Mouse (Mus musculus) urinary bladder, adult 2 months (tissue): ENCODE results near the gene Sult5a1. TPM values are rescaled to one million over a fixed set of nuclear protein-coding genes. Genes with fewer than 3 reads are reported as not detected.
"Not testable (repeated sequence)": the region's sequence is repeated elsewhere in the genome, so short reads cannot be mapped to it uniquely, and the experiment has no call there.

Source experiments
- DNase-seq: peaks from one replicate; pipeline ENCODE4 v3.0.0; 2022; ENCODE audit warnings: low spot score
- polyA plus RNA-seq: library from polyadenylated mRNA; depleted of rRNA; stranded (reverse); fragments of >200 nt; gene quantifications from 2 replicates; pipeline ENCODE4 v1.2.3, GENCODE M21; 2012; rRNA removed

Gene Sult5a1
- 8.9 and 10.6 TPM in 2 replicates for polyA plus RNA-seq

DNA sequence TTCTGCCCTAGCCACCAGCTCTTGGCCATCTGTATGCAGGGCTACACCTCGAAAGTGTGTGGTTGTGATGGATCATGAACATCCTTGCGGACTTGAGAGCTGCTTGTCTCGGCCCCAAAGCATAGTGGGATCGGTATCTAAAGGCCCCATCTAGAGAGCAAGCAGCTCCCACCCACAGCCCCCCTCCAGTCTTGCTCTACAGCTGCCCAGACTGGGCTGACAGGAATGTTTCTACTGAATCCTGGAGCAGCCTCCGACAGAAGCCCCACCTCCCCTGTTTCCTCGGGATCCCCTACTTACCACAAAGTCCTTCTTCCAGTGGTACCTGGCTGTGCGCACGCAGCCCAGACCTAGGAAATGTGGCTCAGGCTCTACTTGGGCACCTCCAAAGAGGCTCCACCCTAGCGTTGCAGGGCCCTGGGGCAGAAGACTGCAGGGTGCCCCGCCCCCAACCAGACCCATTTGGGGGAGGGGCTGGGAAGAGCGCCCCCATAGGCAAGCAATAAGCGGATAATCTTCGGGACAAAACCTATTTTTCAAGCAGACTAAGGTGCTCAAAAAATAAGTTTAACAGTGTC lies at the start of gene Sult5a1:
Gene Sult5a1, minus strand, starts transcription at position 428 of the 578 bp plus-strand sequence.
- no peak for DNase-seq

DNA sequence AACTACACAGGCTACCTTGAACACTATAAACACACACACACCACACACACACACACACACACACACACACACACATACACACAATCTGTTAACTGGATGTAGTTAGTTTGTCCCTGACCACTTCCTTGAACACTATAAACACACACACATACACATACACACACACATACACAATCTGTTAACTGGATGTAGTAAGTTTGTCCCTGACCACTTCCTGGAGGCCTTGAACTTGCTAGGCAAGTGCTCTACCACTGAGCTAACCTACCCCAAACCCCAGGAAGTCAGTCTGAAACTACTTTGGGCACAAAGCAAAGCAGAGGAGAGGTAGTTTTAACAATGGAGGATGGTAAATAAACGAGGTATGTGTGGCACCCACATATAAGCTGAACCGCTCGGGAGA lies 45.5 kb upstream of the Sult5a1 start:
- no peak for DNase-seq

DNA sequence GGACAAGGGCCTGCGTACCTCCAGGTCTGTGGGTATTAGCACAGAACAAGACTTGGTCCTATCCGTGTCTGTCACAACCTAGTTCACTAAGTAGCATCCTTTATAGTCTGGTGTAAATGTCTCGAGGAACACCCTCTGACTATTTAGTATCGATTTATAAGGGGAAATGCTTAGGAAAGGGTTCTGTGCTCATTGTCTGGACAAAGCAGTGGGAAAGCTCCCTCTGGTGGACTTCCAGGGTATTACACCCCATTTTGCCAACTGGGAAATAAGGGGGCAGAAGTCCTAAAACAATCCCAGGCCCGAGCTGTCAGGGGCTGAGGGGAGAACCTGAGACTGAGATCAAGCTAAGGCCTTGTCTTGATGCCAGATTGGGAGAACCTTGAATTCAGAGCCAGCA lies 44.2 kb upstream of the Sult5a1 start:
- DNase-seq: no peak

DNA sequence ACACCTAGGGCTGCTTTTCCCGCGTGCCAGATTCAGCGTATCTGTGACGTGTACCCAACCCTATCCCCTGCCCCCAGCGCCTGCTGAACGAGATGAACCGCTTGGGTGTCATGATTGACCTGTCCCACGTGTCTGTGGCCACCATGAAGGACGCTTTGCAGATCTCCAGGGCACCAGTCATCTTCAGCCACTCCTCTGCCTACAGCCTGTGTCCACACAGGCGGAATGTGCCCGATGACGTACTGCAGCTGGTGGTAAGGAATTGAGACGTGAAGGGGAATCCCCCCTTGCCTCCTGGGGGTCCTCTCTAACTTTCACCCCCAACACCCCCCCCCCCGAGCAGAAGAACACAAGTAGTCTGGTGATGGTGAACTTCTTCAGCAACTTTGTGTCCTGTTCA lies 41.7 kb upstream of the Sult5a1 start:
- DNase-seq: no peak

DNA sequence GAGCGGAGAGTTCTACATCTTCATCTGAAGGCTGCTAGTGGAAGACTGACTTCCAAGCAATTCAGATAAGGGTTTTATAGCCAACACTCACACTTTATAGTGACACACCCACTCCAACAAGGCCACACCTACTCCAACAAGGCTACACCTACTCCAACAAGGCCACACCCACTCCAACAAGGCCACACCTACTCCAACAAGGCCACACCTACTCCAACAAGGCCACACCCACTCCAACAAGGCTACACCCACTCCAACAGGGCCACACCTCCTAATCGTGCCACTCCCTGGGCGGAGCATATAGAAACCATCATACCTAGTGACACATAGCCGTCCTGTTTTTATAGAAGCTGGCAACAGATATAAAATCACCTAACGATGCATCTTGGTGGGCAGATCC lies 38.9 kb upstream of the Sult5a1 start:
- not testable (repeated sequence) for DNase-seq

DNA sequence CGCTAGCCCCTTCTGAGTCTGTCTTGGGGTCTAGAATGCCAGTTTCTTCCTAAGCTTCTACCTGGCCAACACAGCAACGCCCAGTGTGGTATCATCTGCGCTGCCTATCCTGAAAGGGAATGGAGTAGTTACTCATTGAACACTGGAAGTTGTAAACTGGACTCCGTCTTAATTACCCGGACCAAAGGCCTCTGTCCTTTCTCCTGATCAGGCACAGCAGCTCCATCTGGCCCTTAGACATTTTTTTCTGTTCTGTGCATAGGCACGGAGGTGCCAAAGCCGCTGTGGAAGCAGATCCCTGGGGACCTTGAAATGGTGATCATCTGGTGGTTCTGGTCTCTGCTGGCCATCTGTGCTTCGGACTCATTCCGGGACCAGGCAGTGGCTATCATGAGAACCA lies 35.7 kb upstream of the Sult5a1 start:
- no peak for DNase-seq

DNA sequence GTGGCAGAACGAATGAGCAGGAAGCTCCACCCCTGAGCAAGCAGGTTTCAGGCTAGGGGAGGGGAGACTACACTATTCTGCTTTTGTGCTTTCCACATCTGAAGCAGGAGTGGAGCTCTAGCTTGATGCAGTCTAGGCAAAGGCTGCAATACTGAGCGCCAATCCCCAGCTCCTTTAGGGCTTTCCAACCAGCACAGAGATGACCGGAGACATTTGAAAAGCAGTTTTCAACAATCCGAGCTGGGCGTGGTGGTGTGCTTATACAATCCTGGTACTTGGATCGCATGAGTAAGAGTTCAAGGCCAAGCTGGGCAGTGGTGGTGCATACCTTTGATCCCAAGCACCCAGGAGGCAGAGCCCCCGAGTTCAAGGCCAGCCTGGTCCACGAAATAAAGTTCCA lies 33.8 kb upstream of the Sult5a1 start:
- no peak for DNase-seq

DNA sequence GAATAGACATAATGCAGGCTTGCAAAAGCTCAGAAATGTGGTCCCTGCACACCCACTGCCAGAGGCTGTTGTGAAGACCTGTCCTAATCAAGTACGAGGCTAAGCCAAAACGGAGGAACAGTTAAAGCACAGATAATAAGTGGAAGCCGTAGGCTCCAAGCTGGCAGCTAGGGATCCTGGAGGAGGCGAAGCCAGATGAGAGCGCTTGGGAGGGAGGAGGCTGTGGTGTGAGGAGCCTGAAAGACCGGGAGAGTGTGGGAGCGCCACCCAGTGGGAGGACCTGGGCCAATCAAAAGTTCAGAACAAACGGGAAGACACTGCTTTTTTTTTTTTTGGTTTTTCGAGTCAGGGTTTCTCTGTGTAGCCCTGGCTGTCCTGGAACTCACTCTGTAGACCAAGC lies 32.6 kb upstream of the Sult5a1 start:
- DNase-seq: no peak

DNA sequence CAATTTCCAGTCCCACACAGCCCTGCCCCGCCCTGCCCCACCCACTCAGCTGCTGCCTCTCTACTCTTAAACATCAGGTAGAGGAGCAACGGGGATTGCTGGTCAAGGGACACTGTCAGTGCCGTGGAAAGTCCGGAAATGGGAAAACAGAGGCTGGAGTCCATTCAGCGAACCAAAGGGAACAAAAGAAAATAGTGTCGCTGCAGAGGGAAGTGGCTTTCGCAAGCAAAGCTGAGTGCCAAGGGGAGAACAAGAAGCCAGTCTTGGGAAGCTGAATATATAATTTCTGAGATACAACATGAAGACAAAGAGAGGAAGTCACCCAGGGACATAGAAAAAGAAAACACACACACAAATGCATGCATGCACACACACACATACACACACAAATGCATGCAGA lies 30.7 kb upstream of the Sult5a1 start:
- DNase-seq: no peak

DNA sequence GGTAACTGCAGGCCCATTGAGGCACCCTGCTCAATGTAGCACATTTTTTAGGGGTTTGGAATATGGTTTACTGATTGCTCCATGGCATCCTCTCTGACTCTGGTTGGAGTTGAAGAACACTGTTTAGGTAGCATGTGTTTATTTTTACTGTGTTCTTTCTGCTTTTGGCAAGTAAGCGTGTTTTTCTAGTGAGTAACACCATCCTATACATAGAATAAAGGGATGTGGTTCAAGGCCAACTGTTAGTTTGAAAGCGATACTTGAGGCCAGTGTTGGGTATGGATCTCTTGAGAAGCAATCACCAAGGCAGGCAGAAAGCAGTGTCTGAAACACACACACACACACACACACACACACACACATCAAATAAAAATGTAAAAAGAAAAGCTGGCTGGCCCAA lies 29.9 kb upstream of the Sult5a1 start:
- no peak for DNase-seq

DNA sequence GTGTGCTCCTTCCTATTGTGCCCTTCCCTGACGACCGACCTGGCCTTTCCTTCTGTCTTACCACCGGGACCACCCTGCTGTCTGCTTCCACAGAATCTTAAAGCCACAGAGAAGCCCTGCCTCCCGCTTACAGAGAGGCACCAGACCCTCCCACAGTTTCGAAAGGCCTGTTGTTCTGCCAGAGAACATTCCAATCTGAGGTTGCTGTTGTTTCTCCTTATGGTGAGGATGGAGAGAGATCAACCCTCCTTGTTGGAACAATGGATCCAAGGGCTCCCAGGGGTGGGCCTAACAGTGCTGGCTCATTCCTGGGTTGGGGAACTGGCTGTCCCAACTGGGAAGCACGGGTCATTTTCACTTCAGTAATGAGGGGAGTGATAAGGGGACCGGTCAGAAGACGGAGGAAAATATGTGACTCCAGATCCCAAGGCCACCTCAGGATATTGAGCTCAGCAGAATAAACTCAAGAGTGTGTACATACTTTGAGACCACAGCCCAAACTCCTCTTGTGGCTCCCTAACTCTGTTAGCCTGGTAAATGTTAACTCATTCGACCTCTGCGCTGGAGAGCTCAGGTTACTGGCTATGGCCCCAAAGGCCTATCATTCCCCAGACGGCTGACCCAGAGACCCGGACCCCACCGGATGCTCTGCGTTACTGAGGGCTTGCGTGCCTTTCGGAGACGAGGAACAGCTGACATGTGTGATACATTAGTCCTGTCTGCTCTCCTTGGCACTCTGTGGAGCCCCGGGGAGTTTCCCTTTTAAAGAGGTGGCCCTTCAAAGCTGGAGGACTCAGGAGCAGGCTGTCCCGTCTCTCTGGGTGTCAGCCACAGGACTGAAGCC lies 27.7 kb upstream of the Sult5a1 start, which contains the start of gene Dpep1:
Gene Dpep1, plus strand, starts transcription at position 677 of the 844 bp plus-strand sequence.
- DNase-seq: no peak

DNA sequence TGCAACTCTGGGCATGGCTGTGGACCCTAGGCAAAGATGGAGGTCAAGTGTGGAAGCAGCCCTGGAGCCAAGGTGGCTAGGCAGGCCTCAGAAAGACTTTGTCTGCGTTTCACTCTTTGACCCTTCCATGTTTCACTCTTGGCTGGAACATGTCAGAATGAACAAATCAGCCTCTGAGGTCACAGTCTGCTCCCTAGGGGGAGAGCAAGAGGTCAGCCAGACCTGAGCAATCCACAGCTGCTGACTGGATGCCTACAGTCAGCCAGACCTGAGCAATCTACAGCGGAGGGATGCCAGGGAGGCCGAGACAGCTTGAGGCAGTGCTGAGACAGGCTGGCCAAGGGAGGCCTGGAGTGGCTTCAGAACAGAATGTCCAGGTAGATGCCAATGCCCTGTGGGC lies 23.3 kb upstream of the Sult5a1 start:
- DNase-seq: no peak

DNA sequence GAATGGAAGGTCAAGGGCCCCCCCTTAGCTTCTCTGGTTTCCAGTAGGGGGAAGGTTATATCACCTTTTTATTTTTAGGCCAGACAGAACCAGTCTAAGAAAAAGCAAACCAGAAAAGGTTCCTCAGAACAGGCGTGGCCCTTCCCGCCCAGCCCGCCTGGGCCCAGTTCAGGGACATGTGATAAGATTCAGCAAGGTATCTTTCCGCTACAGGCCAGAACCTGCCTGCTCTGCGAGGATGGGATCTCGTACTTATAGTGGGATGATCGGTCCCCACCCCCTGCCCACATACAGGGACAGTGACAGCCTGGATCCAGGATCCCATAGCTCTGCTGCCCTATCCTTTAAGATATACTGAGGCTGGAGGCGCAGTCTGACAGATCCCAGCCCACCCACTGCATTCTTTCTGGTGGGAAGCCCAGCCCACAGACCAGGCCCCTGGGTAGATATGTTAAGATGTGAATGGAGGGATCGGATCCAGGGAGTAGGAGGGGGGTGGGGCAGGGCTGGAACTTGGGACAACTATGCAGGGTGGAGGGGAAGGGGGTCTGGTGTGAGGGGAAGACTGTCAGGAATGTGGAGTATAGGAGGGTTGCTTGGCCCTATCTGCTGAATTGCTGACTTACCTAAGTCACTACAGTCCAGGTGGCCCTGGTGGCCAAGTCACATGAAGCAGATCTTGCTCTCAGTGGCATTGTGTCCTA lies 1.9 kb downstream of the Sult5a1 start:
- no peak for DNase-seq

DNA sequence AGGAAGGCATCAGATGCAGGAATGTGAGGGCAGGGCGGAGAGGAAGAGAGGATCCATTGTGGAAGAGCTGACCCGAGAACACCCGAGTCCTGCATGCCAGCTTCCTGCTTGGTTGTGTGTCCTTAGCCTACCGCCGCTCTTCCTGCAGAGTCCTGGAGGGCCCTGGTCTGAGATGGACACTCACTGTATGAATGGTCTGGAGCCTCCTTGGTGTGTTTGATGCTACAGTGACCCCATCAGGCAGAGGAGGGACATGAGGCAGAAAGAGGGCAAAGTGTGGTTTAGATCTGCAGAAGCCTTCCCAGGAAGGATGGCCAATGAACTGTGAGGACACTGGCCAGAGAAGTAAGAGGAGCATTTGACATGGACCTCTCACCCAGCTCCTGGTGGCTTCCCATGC lies 2.9 kb downstream of the Sult5a1 start:
- no peak for DNase-seq

DNA sequence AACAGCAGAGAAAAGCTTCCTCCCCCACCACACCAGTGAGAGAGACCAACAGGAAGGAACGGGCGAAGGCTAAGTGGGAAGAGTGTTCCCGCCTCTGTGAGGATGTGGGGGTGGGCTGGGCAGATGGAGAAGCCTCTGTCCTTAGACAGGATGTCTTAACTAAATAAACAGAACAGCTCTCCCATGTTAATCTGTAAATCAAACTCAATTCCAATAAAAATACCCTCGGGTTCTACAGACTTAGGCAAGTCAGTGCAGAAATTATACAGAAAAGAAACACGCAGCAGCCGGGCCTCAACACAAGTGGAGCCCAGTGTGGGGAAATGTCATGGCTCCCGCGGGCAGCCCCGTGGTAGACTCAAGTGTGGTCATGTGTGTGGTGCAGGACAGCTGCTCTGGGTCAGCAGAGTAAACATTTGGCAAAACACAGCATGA lies 7.4 kb downstream of the Sult5a1 start:
- DNase-seq: no peak

DNA sequence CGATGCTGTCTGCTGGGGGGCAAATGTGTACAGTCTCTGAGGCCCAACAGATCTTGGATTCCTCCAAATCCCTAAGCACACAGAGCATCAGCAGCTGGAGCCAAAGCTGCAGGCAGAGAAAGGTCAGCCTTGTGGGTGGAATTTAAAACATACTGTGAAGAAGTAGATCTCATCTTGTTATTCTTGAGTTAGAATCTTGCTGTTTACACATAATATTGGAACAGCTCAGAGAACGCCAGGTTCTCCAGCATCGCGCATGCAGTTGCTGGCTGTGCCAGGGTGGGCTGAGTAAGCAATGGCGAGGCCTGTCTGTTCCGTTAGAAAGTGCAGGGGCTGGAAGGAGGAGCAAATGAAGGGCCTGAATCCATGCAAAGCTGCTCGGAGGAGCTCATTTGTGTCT lies 11.7 kb downstream of the Sult5a1 start:
- no peak for DNase-seq

DNA sequence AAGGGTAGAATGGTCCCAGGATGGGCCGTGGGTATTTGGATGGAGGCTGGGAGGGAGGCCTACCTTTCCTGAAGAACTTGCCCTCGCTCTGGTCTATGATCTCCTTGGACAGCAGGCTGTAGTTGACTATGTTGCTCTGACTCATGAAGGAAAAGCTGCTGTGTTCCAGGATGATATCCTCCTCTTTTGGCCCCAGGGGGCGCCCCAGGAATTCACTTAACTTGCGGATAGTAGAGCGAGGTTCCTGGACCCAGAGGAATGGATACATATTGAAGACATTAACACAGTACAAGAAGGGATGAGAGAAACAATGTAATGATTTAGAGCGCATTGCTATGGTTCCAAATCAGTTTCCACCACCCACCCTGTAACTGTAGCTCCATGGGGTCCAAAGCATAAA lies 12.8 kb downstream of the Sult5a1 start:
- no peak for DNase-seq

DNA sequence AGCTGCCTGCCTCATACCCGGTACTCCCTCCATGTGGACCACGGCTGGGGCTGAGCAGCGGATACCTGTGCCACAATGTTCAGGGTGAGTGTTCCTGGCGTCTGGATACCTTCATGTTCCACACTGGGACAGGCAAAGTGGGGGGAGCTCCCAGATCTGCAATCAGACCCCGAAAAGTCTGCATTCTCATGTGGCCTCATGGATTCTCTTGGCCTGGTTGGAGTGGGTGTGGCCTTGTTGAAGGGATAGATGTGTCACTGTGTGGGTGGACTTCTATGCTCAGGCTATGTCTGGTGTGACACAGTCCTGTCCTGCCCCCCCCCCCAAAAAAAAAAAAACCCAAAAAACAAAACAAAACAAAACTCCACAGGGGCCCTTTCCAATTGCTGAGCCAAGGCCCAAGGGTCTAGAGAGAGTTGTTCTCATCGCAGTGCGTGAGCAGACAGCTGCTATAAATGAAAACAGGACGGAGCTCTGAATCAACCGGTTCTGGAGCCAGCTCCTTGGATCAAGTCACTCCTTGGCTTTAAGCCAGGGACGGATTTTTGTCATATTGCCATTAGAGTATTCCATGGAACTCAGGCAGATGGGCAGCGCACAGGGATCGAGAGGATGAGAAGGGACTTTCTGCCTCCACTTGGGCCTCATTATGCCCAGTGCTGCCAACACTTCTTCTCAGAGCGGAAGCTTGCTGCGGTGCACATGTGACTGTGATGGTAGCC lies 16.2 kb downstream of the Sult5a1 start:
- DNase-seq: no peak

DNA sequence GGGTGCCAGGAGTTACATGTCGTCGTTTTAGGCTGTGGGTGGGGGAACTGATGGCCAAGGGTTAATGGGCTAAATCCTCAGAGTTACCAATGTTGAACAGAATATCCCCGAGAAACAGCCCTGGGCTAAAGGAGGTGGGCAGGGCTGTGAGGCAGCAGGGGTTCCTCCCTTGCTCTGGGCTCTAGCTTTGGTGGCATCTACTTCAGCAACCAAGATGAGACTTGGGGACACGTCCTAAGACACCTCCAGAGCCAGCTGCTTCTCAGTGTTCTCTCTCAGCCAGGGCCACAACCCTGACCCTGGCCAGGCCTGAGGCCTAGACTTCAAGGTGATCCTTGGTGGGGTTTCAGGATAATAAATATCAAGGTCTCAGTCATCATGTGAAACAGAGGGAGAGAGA lies 19.4 kb downstream of the Sult5a1 start:
- DNase-seq: no peak

DNA sequence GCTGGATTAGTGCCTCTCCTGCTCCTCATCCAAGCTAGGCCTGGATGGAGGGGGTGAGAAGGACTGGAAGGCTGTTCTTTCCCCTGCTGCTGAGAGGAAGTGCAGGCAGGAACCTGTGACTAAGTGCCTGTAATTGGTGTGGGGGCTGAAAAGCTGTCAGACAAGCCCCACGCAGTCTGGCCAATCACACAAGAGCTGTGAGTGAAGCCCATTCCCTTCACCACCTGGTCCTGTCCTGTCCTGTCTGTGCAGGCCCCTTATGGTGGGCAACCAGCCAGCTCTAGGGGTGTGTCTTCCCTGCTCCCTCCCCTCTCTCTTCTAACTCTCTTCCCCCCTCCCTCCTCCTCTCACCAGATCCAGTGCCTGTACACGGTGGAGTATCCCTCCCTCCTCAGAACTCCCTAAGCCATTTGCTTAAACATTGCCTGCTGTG lies 20.5 kb downstream of the Sult5a1 start:
- DNase-seq: no peak

DNA sequence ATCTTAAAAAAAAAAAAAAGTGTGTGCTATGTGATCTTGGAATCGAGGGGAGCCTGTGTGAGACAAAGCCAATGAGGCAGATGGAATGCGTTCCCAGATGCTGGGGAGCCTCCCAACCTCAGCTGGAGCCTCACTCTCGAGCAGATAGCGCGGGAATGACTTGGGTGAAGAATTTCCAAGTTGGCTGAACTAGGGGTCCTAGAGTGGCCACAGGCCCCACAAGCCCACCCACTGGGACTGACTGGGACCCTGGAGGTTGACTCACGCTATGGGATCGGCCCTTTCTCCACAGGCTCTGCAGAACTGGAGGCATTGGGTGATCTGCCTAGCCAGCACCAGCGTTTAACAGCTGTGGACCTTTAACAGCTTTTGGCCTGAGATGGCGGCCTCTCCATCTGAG lies 21.8 kb downstream of the Sult5a1 start:
- DNase-seq: no peak

DNA sequence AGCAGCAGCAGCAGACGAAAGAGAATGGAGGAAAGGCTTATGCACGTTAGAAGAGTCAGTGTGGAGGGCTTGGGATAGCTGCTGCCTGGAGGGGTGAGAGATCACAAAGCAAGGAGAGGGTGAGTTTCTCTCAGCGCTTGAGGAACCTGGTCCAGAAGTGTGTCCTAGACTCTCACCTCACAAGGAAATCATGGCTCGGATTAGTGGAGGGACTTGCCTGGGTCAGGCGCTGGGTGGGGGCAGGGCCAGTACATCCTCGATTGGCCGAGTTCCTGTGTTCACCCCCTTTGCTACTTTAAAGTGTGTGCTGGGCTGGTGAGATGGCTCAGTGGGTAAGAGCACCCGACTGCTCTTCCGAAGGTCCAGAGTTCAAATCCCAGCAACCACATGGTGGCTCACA lies 22.3 kb downstream of the Sult5a1 start:
- DNase-seq: no peak
